8 mouse cellular contexts compared by ENCODE assay signal in the genomic region with DNA sequence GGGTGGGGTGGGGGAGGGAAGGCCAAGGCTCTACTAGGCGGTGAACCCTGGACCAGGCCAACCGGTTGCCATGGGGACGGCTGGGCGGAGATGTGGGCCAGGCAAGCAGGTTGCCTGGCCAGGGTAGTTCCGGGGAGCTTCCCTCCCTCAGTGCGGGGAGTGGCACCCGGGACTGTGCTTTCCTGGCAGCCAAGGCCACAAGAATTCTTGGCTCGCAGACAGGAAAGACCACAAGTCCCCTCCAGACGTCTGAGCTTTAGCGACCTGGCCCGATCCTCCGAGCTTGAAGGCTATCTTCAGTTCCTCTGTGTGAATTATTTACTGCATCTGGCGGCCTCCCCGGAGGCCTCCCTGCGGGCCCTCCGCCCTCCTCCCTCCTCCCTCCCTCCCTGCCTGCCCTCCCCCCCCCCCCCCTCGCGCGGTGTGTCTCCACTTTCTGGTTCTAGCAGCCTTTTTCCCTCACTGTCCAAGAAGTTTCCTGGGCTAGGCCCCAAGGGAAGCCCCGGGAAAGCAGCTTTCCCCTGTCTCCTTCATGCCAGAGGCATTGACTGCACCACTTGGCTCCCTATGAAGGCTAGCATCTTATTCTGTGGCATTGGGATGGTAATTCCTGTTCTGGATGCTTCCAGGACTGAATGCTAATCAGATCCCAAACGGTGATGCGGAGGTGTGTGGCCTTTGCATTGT. TPM values are rescaled to one million over a fixed set of nuclear protein-coding genes. Genes with fewer than 3 reads are reported as not detected.
DNase-seq lines count a peak whose midpoint lies in the region; ATAC-seq and TF ChIP-seq lines count a peak whose summit lies in the region.

No protein-coding gene starts in this region.

- ATAC-seq in liver, postnatal 0 days: peak; percentile 62
- ATAC-seq in monocyte, adult 5-6 weeks (replicated peaks; ENCODE audit: insufficient number of reproducible peaks, low FRiP score, low TSS enrichment, poor library complexity, severe bottlenecking): no peak

- peak overlapping the region; percentile 85; the same call in 1 of the 2 replicates for H3K27ac ChIP-seq in liver, postnatal 0 days (ENCODE audit: low read depth)

- TF ChIP-seq EP300 in liver, postnatal 0 days (IDR thresholded peaks at IDR 0.05; ENCODE audit: low read depth): no peak

- peaks cover 9% of the 10 kb centered on the region for H3K27me3 ChIP-seq in liver, postnatal 0 days (ENCODE audit: insufficient read depth, low read length)

- peak; percentile 51 to 61 for DNase-seq in right cerebral cortex, adult 2 months (ENCODE audit: low spot score in 2 of 2)
- DNase-seq in right cerebral cortex, postnatal 25 days: no peak
- DNase-seq in embryo, embryonic 9.5 days (ENCODE audit: extremely low spot score): peak; percentile 83
- peak; percentile 68 to 69 for DNase-seq in heart, adult 9 months (ENCODE audit: low spot score in 2 of 2)
- DNase-seq in kidney, adult 18-20 months: peak; percentile 94
- peak; percentile 83 for DNase-seq in liver, postnatal 0 days
- peak; percentile 51 for DNase-seq in ovary, postnatal 10 days (ENCODE audit: low spot score)

- no peaks in the 10 kb centered on the region for H3K9me3 ChIP-seq in liver, postnatal 0 days (ENCODE audit: low read length)

- H3K9ac ChIP-seq in liver, postnatal 0 days (replicated peaks): no peak overlapping the region

- peaks cover 28% of the 10 kb centered on the region for H3K4me1 ChIP-seq in liver, postnatal 0 days (ENCODE audit: insufficient read depth)

- H3K4me2 ChIP-seq in liver, postnatal 0 days (ENCODE audit: low read depth, low read length): peak overlapping the region; percentile 65

- no peaks in the 10 kb centered on the region for H3K36me3 ChIP-seq in liver, postnatal 0 days (replicated peaks; ENCODE audit: insufficient read depth, low read length)

- no peak for TF ChIP-seq CTCF in liver, postnatal 0 days (IDR thresholded peaks at IDR 0.05; ENCODE audit: low read depth)

- H3K4me3 ChIP-seq in liver, postnatal 0 days (ENCODE audit: low read depth, low read length): peak overlapping the region; percentile 16; the same call in 1 of the 2 replicates

- 2% methylated on average over 18 of the region's 22 CpGs for WGBS in liver, postnatal 0 days (ENCODE audit: insufficient replicate concordance)

RNA-seq across cellular contexts. Expression of a gene that starts 10.7 kb away (rescaled TPM):
- 5.5 and 6.1 TPM in 2 replicates for polyA plus RNA-seq in liver, postnatal 0 days (2015; fragmentation: Nextera tagmentation; extraction: Ambion mirVana)
- 10.8 to 19.2 TPM (median 11.3 TPM) in 3 replicates for total RNA-seq in monocyte, adult 5-6 weeks (2017)

RNA-seq across cellular contexts. Expression of a gene that starts 30.3 kb away (rescaled TPM):
- 17.5 and 20.0 TPM in 2 replicates for polyA plus RNA-seq in liver, postnatal 0 days (2015; fragmentation: Nextera tagmentation; extraction: Ambion mirVana)
- total RNA-seq in monocyte, adult 5-6 weeks (2017): 10.8 to 12.0 TPM (median 11.9 TPM) in 3 replicates
